Mouse (Mus musculus): ENCODE results near the gene B3gntl1. TPM values are rescaled to one million over a fixed set of nuclear protein-coding genes. Genes with fewer than 3 reads are reported as not detected.

B3gntl1 gene
- total RNA-seq, 2 experiments from 2014 or later = 6.6 to 8.7 TPM

DNA sequence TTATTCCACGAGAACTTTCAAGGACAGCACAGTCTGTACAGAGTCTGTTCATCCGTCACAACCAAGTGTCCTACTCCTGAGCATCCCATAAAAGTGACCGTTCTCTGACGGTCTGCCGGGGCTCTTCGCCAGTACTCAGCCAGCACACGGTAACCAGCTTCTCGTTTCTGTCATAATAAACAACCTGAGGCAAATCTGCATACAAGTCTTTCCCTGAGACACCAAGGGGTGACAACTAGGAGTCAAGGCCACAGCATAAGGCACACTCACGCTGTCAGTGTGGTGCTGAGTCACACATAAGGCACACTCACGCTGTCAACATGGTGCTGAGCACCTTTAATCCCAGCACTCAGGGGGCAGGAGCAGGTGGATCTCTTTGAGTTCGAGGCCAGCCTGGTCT lies 22.3 kb downstream of the B3gntl1 start:
- DNase-seq (ENCODE audit: low spot score in 2 of 2) = no peak

DNA sequence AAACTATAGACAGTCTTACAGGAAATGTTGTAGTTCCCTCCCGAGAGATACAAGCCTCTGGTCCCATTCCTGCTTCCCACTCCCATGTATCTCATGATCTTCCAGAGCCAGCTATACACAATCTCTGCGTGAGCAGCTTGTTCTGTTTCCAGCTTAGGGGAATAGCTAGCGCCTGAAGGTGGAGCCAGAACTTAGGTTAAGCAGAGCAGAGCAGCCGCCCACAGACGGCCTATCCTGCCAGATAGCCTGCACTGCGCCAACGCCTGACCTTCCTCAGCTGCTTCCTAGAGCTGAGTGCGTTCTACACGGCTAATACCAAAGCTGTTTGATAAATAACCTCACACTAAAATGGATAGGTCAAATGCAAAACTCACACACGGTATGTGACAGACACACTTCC lies 23.1 kb downstream of the B3gntl1 start:
- DNase-seq (ENCODE audit: low spot score in 2 of 2) = peak in 1 of 2 experiments; percentile 52

DNA sequence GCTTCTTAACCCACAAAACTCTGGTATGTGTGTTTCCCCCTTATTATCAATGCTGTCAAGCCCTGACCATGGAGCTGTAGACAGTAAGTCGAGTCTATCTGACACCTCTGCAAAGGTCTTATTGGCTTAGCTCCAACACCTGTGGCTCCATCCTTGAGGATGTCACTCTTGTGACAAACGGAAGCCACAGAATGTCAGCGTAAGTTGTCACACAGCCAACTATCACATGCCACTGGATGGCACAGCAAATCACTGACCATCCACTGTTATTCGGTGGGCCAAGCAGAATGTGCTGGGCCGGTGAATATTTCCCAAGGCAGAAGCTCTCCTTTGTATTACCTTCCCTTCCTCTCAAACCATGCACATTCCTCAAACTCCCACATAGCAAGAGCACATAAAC lies 24.8 kb downstream of the B3gntl1 start:
- no peak for DNase-seq (ENCODE audit: low spot score in 2 of 2)

DNA sequence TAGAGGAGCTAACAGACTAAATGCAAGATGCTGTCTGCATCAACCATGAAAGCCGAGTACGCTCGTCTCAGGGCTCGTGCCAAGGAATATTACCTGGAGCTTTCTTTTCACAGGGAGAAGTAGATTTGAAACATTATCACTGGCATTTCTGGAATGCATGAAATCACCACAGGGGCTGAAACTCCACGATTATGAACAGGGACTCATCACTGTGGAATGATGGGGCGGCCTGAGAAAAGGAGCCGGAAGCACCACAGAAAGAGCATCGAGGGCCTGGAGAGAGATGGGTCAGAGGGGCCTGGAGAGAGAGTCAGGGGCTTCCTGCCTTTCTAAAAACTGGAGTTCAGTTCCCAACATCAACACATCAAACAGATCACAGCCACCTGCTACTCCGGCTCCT lies 25.6 kb downstream of the B3gntl1 start:
- no peak for DNase-seq (ENCODE audit: low spot score in 2 of 2)

DNA sequence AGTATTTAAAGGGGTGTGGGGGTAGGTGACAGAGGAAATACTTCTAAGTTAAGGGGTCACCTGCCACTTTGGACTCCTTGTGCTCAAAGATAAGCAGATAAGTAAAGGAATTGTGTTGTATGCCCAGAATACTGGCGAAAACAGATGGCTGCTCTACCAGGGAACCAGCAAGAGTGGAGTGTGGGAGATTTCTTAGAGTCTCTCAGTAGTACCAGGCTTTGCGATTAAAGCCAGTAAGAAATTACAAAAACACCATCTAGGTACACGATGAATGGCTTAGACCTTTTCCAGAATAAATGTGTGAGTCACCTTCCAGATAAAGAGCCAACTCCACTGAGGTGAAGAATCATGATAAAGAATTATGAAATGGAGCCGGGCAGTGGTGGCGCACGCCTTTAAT lies 27.6 kb downstream of the B3gntl1 start:
- no peak for DNase-seq (ENCODE audit: low spot score in 2 of 2)

DNA sequence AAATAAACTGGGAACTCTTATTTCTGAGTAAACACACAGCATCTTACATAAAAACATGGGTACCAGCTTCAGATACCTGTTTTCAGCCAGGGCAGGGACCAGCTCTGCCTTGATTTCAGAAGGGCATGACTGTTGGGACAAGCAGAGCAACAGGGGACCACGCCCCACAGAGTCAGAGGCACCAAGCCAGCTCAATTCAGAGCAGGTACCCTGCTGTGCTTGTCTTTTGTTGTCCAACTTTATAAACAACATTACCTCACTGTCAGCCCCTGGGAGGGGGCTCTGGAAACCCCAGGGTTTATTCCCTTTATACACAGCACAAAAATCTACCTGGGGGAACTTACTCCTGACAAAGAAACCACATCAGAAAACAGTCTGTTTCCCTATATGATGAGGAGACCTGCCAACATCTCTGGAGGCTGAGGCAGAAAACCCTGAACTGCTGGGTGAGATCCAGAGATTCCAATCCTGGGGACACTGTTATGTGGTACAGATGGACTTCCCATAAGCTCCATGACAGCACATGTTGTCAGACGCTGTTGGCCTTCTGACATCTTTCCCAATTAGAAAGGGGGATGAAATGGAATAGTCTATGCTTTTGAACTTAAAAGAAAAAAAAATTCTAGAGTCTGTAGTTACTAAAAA lies 31.3 kb downstream of the B3gntl1 start:
- DNase-seq (ENCODE audit: low spot score in 2 of 2) = no peak

DNA sequence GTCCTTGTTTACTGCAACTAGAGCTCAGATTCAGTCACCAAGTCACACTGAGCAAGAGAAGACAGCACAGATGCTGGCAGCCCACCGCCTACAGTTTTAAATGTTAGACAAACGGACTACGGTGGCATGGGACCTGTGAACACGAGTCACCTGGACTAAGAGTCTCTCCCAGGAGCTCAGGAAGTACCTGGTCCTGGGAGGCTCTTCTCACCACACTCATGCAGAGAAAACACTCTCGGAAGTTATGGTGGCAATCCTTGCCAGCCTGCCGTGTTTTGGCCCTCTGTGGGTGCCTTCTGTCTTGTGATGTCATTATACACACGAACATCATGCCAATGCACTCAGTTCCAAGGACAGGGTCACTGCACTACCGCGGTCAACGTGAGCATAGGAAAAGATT lies 36.3 kb downstream of the B3gntl1 start:
- no peak for DNase-seq (ENCODE audit: low spot score in 2 of 2)

DNA sequence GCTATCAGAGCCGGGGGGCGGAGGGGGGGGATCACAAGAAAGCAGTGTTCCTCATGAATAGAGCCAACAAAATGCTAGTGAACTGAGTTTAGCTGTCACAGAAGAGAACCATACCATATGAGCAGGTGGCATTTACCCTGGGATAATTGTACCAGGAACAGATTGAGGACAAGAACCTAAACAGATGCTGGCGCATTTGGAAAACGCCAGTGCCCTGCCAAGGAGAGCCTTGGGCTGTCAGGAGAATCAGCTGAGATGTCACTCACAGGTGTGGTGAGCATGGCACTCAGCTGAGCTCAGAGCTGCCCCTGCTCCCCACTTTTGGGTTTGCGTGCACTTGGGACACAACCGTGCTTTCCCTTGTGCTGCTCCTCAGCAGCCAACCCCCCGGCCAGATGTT lies 41.5 kb downstream of the B3gntl1 start:
- no peak for DNase-seq (ENCODE audit: low spot score in 2 of 2)

DNA sequence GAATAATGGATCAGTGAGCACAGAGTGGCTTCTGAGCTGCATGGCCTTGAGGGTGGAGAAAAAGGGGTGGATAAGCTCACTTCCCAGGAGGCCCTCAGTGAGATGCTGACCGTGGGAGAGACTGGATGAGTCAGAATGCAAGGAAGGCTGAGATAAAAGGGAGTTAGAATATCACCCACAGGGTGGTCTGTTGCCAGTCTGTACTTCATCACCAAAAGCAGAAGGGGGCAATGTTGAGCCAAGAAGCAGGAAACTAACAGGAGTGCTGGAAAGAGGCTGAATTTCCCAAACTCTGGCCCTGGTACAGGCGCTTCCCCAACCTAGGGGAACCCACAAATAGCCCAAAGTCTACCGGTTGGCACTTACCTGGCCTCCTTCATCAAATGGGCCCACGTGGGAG lies 42.5 kb downstream of the B3gntl1 start:
- no peak for DNase-seq (ENCODE audit: low spot score in 2 of 2)

DNA sequence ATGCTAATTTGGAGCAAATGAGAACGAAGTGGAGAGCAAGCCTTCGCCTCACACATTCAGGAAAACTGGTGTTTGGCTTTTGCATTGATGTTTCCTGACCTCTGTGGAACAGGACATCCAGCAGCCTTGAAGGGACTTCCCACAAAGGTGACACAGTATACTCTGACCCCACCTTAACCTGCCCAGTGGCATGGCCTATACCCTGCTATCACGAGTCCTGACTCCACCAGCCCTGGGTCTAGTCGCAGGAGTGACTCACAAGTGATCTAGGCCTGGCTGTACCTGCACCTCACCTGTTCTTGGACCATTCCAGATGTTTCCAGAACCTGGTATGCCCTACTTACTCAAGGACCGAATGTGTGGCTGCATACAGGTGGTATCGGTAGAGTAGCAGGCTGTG lies 43.4 kb downstream of the B3gntl1 start:
- no peak for DNase-seq (ENCODE audit: low spot score in 2 of 2)

DNA sequence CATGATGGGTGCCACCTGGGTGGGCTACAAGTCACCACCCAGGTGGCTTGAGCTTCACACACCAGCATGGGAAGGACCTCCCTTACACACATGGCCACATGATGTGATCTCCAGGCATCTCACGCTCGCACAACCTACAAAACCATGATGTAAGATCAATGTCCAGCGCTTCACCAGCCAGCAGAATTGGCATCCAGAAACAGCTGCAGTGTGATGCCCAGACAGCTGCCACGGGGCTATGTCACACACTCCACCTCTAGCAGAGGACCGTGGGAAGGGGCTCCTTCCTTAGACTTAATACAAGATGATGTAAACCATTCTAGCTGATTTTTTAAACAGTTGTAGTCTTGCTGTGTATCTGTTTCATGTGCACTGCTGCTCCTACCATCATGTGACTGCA lies 45.4 kb downstream of the B3gntl1 start:
- no peak for DNase-seq (ENCODE audit: low spot score in 2 of 2)

DNA sequence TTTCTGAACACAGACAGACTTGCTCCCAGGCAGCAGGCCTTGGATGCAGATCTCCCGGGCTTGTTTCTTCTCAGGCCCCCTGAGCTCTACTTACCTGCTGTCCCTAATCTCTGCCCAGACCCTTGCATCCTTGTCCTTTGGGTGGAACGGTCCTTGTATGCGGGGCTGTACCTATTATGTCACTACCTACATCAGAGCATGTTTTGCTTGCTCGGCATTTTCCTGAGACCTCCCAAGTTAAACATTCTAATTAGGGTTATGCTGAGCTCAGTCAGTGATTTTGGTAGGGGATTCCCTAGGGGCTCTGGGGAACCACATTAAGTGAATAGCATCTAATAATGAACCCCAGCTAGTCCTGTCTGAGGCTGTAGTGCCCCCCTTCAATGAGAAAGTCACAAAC lies 47.9 kb downstream of the B3gntl1 start:
- DNase-seq (ENCODE audit: low spot score in 2 of 2) = no peak

DNA sequence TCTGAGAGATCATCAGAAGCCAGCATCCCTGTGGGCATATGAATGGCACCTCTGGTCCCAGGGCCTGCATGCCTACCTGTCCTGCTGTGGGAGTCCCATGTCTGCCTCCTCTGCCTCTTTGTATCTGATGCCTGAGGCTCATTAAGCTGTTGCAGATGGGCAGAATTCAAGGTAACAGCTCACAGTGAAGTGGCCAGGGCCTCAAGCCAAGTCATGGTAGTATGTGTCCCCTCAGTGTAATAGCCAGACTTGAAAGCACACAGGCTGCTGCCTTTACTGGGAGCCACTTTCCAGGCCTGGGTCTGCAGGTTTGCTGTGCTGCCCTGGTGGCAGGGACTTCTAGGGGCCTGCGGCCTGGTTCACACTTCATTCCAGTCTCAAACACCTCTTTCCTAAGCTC lies 55.6 kb downstream of the B3gntl1 start:
- DNase-seq (ENCODE audit: low spot score in 2 of 2) = no peak

DNA sequence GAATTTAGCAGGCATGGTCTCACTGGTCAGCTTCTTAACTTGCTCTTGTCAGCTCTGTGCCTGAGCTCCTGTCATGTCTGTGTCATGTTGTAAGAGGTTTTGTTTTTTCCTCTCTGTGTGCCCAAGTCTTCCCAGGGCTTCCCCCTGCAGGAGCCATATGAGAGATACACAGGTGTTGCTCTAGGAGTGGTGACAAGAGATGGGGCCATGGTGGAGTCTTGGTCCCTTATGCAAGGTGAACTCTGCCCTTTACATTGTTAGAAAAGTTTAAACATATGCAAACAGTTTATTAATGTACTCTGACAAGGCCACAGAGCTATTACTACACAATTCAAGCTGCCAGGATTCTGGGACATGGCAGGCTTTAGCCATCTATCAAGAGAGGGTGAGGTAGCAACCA lies 56.5 kb downstream of the B3gntl1 start:
- DNase-seq (ENCODE audit: low spot score in 2 of 2) = no peak

DNA sequence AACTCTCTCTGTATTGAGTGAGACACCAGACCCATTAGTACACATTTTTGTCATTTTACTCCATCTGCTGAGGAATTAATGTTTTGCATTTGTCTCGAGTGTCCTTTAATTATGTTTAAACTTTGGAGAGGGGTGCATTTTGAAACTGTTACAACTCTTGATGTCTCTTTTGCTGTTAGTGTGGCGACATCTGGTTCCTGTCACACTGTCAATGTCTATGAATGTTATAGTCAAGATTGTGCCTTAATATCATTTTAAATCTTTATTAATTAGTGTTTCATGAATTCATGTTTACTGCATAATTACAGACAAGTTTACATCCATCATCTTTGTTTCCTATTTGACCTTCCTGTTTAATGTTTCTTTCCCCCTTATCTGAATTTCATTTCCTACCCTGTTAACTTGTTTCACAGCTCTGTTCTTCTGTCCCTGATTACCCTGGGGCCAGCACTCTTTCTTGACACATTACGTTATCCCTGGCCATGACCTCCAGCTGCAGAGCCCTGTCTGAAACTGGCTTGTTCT lies 56.9 kb downstream of the B3gntl1 start:
- DNase-seq (ENCODE audit: low spot score in 2 of 2) = no peak

DNA sequence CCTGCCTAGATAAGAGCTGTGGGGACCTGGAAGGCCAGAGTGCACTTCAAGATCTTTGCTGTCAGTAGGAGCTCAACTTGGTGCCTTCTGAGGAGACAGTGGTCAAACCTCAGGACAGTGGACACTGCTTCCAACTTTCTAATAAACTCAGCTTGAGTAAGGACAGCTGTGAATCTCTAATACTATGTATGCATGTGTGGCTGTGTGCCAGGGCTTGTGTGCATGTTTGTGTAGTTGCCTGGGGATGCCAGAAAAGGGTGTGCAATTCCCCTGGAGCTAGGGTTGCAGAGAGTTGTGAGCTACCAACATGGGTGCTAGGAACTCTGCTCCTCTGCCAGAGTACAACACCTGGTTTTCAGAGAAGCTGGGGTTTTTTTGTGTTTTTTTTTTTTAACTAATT lies 62.0 kb downstream of the B3gntl1 start:
- no peak for DNase-seq (ENCODE audit: low spot score in 2 of 2)

DNA sequence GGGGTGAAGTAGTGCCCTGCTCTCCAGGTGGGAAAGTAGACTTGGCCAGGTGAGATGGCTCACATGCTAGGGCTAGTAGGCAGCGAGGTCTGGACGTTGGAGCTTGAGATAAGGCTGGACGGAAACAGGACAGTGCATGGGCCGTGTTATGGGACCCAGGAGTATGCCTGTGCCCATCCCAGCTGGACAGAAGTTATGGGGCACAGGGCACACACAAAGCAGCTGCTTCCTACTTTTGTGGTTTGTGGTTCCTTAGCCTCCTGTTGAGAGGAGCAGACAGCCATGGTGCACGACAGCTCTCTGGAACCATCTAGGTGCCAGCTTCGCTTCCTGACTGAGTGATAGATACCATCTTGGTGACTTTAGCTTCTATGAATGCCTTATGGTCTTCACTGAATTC lies 67.3 kb downstream of the B3gntl1 start:
- DNase-seq (ENCODE audit: low spot score in 2 of 2) = no peak

DNA sequence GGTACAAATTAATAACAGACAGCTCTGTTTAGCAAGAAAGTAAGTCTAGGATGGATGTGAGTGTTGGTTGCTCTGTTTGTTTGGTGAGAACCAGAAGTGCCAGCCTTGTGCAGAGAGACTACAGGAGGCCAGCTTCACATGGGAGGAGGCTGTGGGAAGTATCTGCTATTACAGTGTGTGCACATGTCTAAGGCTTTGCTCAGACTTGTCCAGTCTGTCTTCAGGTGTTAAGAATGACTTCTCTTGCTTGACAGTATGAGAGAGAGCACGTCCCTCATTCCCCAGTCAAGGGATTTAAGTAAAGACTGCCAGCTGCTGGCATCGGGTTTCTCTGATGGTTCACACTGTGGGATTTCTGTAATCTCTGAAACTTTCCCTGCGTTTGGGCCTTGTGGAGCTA lies 71.5 kb downstream of the B3gntl1 start:
- no peak for DNase-seq (ENCODE audit: low spot score in 2 of 2)

DNA sequence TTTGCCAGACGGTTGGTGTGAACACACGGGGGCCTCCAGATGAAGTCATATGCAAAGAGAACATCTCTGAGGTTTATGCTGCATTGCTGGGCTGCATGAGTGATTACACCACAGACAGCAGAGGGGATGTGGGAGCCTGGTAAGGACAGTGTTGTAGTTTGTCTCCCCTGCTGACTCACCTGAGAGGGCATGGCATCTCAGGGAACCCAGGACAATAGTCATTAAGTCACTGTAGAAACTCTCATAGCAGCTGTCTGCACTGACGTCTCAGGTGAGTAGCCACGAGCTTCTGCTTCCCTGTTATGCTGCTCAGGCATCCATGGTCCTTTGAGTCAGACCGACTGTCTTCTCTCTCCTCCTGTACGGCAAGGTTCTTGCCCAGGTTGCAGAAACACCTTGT lies 75.7 kb downstream of the B3gntl1 start:
- no peak for DNase-seq (ENCODE audit: low spot score in 2 of 2)

DNA sequence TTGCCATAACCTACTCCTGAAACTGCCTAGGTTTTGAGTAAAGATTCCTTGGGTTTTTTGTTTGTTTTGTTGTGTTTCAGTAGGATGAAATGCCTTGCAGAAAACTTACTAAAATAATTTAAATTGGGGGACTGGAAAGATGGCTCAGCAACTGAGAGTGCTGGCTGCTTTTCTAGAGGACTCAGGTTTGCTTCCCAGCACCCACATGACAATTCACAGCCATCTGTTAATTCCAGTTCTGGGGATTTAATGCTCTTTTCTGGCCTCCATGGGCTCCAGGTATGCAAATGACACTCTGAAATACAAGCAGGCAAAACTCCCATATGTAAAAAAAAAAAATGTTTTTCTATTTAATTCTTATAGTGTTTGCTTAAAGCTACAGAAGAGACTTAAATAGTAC lies 91.1 kb downstream of the B3gntl1 start:
- no peak for DNase-seq (ENCODE audit: low spot score in 2 of 2)

Data from layer of hippocampus, postnatal 14 days (tissue).